Mouse (Mus musculus) gastrocnemius, postnatal 4 days (tissue): ENCODE measurements around the gene Gm10643. TPM values are rescaled to one million over a fixed set of nuclear protein-coding genes. Genes with fewer than 3 reads are reported as not detected.
A peak's percentile ranks its signal among the peaks of the same experiment; 100 is the strongest.

Experiments used
- DNase-seq, 2 experiments: peaks; one replicate each; pipeline ENCODE4 v3.0.0; 2021 to 2022; ENCODE audit warnings: low spot score in 2 of 2, mixed read lengths in 2 of 2
- long read RNA-seq, 2 experiments: library from polyadenylated mRNA; stranded (forward); transcript quantifications; one replicate each; pipeline ENCODE4 v2.0.0; 2021
- total RNA-seq, 2 experiments: library from RNA; stranded (reverse); gene quantifications; 2 replicates each; pipeline ENCODE4 v1.2.3; 2021

Gm10643 gene
- total RNA-seq = 1 to 10 TPM; 2.5 to 3.2 TPM
- long read RNA-seq, experiment 1 = 0 reads
- long read RNA-seq, experiment 2, partial matches to known transcripts = 0 of 2 reads
- long read RNA-seq, experiment 2, other reads (novel, unspliced or antisense) = 0 of 2 reads

GRCm38 (mm10) chr8:84065037-84065436 is at the start of gene Gm10643:
Gm10643 (minus strand) TSS chr8:84065137.
- no peak for DNase-seq

DNA sequence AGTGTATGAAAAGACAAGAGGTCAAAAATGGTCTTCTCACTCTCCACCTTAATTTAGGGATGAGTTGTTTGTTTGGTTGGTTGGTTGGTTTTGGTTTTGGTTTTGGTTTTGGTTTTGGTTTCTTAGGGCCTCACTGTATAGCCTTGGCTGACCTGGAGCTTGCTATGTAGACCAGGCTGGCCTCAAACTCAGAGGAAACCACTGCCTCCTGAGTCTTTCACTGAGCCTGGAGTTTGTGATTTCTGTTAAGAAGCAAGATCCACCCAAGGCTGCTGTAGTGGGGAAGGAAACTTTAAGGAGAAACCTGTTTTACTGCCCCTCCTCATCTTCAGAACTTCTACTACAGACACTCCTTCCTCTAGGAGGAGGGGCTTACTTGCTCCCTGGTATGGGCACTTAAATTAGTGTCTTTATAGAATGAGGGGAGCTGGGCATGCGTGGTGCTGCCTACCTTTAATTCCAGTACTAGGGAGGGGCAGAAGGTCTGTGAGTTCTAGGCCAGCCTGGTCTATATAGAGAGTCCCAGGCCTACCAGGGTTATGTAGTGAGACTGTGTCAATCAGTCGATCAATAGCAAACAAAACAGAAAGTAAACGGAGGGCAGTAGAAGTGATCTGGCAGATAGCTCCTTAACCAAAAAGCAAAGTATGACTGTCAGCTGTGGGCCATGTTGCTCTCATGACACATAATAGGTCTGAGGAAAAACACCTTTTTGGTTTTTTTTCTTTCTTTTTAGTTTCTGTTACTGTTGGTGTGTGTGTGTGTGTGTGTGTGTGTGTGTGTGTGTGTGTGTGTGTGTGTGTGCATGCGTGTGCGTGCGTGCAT is 41.5 kb upstream of the Gm10643 start:
- DNase-seq = no peak

GRCm38 (mm10) chr8:84105676-84106075 is 40.7 kb upstream of the Gm10643 start:
- DNase-seq = no peak

DNA sequence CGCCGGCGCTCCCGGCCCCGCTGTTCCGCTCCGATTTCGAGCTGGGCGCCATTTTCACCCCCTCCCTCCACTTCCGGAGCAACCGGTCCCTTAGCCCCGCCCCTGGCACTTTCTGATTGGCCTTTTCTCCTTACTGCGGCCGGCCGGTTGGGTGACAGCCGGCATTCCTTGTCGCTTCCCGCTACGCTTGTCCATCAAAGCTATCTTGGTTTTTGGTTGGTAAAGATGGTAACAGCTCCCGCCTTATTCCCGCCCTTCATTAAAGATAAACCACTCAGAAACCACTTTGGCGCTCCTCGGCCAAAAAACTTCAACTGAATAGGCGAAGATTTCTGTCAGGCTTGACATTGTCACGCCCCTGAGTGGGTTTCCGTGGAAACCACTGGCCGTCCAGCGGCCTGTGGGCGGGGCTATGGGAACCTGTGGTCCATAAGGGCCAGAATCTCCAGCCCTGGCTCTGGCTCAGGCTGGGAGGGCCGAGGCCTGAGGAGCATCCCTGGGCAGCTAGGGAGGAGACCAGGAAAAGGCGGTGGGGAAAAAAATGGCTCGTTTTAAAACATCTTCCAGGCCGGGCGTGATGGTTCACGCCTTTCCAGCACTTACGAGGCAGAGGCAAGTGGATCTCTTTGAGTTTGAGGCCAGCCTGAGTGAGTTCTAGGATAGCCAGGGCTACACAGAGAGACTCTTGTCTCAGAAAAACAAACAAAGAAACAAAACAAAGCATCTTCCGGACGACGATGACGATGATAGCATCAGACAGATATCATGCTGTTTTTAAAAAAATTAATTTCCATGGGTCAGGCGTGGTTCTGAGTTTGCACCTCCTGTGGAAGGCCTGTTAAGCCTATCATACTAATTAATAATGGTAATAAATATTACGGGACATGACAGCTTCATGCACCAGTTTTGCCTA is 40.0 kb upstream of the Gm10643 start, which contains the start of gene Dcaf15:
Dcaf15 (minus strand) TSS at position 72 of the 913 bp plus-strand sequence.
- DNase-seq = peak; percentile 93 to 99

DNA sequence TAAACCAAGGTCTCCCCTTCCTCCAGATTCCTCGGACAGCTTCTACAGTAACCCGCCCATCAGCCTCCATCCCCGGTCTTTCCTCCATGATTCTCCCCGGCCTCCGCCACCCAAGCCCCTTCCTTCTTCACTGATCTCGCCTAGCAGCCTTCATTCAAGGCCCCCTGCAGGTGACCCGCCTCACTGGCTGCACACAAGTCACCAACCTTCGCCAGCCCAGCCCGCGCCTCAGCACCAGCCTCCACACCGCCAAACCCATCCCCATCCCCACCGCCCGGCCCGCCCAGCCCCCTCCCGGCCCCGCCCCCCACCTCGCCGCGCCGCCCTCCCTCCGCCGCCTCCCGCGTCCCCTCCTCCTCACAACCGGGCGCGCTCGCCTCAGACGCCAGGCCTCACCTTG is 39.3 kb upstream of the Gm10643 start:
- peak; percentile 44 to 67 for DNase-seq

GRCm38 (mm10) chr8:84103601-84104000 is 38.7 kb upstream of the Gm10643 start:
- DNase-seq = no peak

DNA sequence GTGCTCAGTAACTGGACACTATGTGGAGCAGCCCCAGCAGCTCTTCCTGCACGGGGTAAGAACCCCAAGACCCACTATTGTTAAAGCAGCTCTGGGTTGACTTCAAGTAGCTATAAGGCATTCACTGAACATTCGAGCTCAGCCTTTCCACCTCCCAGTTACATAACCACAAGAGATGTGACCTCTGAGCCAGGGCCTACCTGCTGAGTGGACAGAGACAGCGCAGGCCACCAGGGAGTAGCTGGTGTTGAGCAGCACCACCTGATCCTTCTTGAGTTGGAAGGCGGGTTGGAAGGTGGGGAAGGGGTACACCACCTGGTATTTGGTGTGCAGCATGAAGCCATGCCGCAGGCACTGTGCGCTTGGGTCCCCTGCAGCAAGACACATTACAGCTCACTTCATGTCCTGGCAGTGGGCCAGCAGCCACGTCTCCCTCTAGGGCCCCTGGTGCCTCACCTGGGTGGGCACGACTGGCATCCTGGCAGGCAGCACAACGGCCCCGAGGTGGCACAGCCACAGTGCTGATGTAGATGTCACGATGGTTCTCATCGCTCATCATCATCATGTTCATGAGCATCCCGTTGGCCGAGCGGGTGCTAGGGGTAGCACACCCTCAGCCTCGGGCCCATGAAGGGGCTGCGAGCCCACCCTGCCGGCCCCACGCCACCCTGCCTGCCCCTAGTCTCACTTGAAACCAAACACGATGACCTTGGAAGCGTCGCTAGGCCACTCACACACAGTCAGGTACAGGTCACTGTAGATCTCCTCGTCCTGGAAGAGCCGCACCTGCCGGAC is 36.7 kb upstream of the Gm10643 start:
- DNase-seq = no peak

DNA sequence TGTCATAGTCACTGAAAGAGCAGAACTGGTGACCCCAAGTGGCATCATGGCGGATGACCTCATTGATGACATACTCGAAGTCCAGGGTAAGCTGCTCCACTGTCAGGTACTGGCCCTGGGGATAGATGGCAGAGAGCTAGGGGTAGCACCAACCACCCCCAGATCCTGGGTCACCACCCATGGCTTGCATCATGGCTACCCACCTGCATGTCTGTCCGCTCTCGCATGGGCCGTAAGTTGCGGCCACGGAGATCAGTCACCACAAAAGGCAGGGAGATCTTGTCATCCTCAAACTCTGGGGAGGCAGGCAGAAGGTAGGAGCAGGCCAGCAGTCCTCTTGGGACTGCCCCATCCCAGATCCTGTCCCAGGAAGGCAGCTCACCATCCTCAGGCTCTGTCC is 33.4 kb upstream of the Gm10643 start:
- no peak for DNase-seq

DNA sequence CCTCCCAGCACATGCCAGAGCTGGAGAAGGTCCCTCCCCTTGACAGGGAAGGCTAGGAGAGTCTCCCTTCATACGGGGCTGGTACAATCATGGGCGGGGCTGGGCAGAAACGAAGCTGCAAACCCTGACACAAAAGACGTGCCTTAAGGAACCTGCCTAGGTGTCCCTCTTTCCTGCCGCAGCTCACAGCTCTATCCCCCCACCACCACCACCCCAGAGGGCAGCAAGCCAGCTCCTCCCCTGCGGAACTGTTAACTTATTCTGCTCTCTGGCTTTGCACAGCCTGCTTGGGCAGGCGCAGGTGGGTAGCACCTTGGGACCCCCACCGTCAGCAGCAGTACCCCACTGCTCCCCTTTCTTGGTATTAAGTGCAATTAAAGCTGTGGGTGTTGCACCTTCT is 31.1 kb upstream of the Gm10643 start:
- DNase-seq = no peak

DNA sequence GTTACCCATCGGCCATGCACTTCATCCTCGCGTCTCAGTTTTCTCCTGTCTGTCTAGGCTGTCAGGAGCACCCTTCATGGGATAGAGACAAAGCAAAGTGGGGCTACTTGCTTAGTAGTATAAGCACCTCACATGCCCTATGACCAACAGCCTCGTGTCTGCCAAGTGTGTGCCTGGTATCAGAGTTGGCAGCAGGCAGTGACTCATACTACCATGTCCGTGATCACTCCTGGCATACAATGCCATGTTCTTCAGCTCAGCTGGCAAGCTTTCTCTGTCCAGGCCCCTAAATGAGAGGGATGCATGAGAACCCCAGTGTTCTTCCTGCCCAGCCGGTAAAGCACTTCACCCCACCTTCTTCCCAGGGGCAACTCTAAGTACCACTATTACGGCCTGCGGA is 25.6 kb upstream of the Gm10643 start:
- no peak for DNase-seq

- no peak for DNase-seq
Measured at GRCm38 (mm10) chr8:84089277-84089676, 24.3 kb upstream of the Gm10643 start.

DNA sequence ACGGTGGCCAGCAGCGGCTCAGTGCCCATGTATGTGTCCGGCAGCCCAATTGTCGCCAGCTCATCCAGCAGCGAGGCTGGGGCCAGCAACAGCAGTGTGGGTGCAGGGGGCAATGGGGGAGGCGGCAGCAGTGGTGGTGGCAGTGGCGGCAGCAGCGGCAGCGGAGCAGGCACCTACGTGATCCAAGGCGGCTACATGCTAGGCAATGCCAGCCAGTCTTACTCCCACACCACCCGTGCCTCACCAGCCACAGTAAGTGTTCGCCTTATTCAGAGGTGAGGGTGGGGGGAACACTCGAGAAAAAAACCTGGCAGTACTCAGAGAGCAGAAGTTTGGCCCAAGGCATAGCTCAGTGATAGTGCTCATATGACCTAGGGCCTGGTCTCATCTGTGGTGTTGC is 22.9 kb upstream of the Gm10643 start:
- DNase-seq = no peak

GRCm38 (mm10) chr8:84087156-84087555 is 22.2 kb upstream of the Gm10643 start:
- DNase-seq = no peak

- no peak for DNase-seq
Measured at GRCm38 (mm10) chr8:84084341-84085115, 19.6 kb upstream of the Gm10643 start.

DNA sequence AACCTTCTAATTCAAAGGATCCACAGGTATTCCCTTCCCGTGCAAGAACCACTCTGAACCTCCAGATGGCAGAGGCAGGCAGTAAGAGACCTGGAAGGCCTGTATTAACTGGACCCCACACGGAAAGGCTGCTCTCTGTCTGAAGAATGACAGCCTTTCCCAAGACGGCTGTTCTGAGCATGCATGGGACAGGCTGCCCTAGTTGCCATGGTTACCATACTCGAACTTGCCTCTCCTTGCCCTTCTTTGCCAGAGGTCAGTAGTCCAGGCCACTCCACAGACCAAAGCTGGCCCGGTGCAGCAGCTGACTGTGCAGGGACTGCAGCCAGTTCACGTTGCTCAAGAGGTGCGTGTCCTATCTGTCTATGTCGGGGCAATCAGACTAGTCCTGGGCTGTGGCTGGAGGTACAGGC is 18.9 kb upstream of the Gm10643 start:
- DNase-seq = no peak

DNA sequence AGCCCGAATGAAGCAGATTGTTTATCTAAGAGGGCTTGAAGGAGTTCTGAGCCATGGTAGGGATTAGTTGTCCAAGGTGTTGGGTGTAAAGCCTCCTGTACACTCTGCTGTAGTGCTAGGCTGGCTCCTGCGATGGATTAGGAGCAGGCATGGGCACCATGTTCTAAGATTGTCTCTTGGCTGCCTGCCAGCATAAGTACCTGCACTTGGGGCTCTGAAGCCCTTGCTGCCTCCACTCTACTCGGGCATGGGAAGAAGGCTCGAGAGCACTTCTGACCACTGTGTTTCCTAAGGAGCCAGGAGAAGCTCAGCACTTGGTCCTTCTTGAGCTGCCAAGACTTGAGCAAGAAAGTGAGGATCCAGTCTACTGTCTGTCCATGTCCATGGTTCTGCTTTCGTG is 14.3 kb upstream of the Gm10643 start:
- DNase-seq = no peak

DNA sequence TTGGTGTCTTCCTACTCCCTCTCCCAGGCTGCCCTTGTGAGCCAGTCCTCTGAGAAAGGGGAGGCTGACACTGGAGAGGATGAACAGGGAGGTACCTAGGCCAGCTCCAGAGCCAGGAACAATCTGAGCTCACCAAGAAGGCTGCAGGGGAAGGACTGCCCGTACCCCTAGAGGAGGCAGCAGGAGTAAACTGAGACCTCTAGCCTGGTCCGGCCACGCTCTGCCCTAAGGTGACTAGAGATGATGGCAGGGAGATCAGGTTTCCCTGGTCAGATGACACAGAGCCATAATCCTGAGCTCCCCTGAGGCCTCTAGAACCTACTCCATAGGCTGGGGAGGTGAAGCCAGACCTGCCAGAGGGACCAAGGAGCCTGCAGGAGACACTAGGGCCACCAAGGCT is 11.9 kb upstream of the Gm10643 start:
- no peak for DNase-seq

DNA sequence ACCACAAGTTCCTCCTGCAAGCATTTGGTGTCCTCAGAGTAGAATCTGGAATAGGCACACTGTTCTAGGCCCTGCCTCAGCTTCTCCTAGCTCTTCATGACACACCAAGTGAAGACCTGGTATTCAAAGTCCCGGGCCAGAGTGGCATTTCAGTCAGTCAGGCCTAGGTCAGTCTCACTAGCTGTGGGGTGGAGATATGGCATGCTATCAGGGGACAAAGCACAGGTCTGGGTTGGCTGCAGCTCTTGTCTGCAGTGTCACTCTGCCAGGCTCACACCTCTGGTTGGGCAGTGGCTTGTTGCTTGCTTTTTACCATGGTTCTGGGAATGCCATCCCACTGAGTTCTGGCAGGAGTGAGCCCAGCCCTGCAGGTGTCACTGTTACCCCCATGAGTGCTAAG is 11.5 kb upstream of the Gm10643 start:
- no peak for DNase-seq

DNA sequence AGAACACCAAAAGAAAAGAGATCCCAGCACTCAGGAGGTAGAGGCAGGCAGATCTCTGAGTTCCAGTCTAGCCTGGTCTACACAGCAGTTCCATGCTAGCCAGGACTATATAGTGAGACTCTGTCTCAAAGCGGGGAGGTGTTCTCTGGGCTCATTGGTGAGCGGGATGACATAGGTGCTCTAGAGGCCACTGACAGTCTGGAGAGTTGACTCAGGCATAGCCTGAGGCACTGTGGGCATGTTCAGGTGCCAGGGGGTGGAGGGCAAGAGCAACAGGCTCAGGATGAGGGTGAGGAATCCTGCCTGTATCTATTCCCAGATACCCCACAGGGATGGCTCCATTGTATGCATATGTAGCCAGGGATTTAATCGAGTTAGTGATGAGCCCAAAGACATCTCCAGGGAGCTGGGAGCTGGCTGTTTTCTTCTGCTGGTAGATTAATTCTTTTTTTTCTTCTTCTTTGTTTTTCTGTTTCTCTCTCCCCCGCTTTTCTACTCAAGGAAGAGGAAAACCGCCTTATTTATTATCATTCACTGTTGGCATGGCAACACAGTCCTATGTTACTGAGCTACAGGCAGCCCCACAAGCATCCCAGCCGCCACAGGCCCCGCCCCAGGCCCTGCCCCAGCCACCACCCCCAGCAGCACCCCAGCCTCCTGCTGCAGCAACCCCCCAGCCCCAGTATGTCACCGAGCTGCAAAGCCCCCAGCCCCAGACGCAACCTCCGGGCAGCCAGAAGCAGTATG is 8.5 kb upstream of the Gm10643 start:
- no peak for DNase-seq

- no peak for DNase-seq
Measured at GRCm38 (mm10) chr8:84072321-84072720, 7.4 kb upstream of the Gm10643 start.
